Mouse (Mus musculus): Measurements from ENCODE around the gene Gpr146. TPM values are rescaled to one million over a fixed set of nuclear protein-coding genes. Genes with fewer than 3 reads are reported as not detected.

Gene Gpr146
- polyA plus RNA-seq, 1 experiment from 2014 or later, result 1.7 TPM

DNA sequence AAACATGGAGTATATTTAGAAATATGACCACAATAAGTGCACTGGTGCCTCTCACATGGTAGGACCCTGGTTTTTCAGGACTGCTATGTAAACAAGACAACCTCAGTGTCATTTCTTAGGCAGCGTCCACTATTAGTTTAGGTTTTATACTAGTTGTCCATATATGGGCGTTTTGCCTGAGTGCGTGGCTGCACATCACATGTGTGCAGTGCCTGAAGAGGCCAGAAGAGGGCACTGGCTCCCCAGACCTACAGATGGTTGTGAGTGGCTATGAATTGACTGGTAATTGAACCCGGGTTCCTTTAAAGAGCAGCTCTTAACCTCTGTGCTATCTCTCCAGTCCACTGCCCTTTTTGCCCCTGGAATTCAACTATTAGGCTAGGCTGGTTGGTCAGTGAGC lies 39.4 kb downstream of the Gpr146 start:
- peaks cover 3% of the 10 kb centered on the region; the same call in 1 of the 2 replicates for H3K36me3 ChIP-seq
- 95% methylated on average over 4 of the region's 4 CpGs for WGBS
- no peak overlapping the region for H3K9ac ChIP-seq (replicated peaks)
- no peak overlapping the region for H3K27ac ChIP-seq
- no peak overlapping the region for H3K4me3 ChIP-seq (replicated peaks)
- ATAC-seq (ENCODE audit: insufficient number of reproducible peaks, insufficient read depth, low FRiP score, low TSS enrichment, low read depth), result no peak
- peaks cover 6% of the 10 kb centered on the region; the same call in 1 of the 2 replicates for H3K9me3 ChIP-seq
- H3K4me1 ChIP-seq (replicated peaks), result peaks cover 40% of the 10 kb centered on the region
- H3K4me2 ChIP-seq, result no peak overlapping the region
- no peaks in the 10 kb centered on the region for H3K27me3 ChIP-seq

DNA sequence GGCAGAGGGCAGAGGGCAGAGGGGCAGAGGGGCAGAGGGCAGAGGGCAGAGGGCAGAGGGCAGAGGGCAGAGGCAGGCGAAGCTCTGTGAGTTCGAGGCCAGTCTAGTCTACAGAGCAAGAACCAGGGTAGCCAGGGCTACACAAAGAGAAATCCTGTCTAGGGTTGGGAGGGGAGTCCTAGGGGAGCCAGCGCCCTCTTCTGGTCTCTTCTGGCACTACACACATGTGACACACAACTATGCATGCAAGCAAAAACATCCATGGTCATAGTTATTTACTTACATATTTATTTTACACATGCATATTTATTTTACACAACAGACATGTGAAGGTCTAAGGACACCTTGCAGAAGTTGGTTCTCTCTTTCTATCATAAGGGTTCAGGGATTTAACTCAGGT lies 40.0 kb downstream of the Gpr146 start:
- Histone ChIP-seq H3K27me3 (no peaks in the 10 kb centered on the region), H3K9me3 (peaks cover 6% of the 10 kb centered on the region; the same call in 1 of the 2 replicates), H3K4me1 (replicated peaks) (peaks cover 44% of the 10 kb centered on the region), H3K27ac (no peak overlapping the region), H3K9ac (replicated peaks) (no peak overlapping the region), H3K36me3 (peaks cover 3% of the 10 kb centered on the region; the same call in 1 of the 2 replicates), H3K4me2 (no peak overlapping the region), H3K4me3 (replicated peaks) (no peak overlapping the region)
- WGBS, result 86% methylated on average over 3 of the region's 3 CpGs
- ATAC-seq (ENCODE audit: insufficient number of reproducible peaks, insufficient read depth, low FRiP score, low TSS enrichment, low read depth), result no peak

DNA sequence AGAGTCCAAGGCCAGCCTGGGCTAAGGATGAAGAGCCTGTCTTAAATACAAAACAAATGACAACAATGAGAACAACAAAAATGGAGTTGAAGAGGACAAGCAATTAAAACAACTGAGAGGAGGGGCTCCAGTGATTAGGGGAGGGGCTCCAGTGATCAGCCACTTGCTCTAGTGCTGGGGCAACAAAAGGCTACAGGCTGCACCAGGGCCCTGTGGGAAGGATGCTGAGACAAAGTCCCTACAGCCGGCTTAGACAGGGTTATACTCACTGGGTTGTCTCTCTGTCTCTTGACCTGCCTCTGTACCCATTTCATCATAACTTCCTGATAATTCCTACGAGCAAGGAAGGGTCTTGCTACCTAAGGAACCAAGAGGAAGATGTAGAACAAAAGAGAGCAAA lies 40.6 kb downstream of the Gpr146 start:
- WGBS, result 59% methylated on average over 2 of the region's 2 CpGs
- H3K4me3 ChIP-seq (replicated peaks), result no peak overlapping the region

DNA sequence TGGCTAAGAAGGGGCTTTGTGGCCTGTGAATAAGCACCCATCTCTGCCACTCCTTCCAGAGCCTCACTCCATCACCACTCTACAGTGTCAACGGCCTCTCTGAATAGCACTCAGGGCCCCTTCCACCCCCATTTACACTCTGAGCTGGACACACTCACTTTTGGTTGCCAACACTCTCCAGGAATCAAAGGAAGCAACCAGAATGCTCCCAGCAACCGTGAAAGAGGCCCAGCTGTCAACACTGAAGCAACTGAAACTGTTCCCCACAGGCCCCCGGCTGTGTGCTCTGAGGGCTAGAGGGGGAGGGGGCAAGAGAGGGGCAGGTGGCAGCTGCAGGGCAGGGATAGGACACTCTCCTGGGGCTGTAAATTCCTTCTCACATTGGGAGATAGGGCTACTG lies 41.1 kb downstream of the Gpr146 start:
- 17% methylated on average over 3 of the region's 3 CpGs for WGBS
- H3K4me2 ChIP-seq, result no peak overlapping the region
- H3K9me3 ChIP-seq, result peaks cover 6% of the 10 kb centered on the region; the same call in 1 of the 2 replicates
- no peak overlapping the region for H3K9ac ChIP-seq (replicated peaks)
- no peak for ATAC-seq (ENCODE audit: insufficient number of reproducible peaks, insufficient read depth, low FRiP score, low TSS enrichment, low read depth)
- H3K27ac ChIP-seq, result peak overlapping the region; percentile 1; the same call in 1 of the 2 replicates
- no peaks in the 10 kb centered on the region for H3K27me3 ChIP-seq
- peaks cover 3% of the 10 kb centered on the region; the same call in 1 of the 2 replicates for H3K36me3 ChIP-seq
- no peak overlapping the region for H3K4me3 ChIP-seq (replicated peaks)
- H3K4me1 ChIP-seq (replicated peaks), result peaks cover 46% of the 10 kb centered on the region

More for the DNA sequence above, 40.6 kb downstream of the Gpr146 start:
- no peaks in the 10 kb centered on the region for H3K27me3 ChIP-seq
- no peak overlapping the region for H3K4me2 ChIP-seq
- peaks cover 3% of the 10 kb centered on the region; the same call in 1 of the 2 replicates for H3K36me3 ChIP-seq
- peak overlapping the region; percentile 1; the same call in 1 of the 2 replicates for H3K27ac ChIP-seq
- no peak overlapping the region for H3K9ac ChIP-seq (replicated peaks)
- peaks cover 6% of the 10 kb centered on the region; the same call in 1 of the 2 replicates for H3K9me3 ChIP-seq
- no peak for ATAC-seq (ENCODE audit: insufficient number of reproducible peaks, insufficient read depth, low FRiP score, low TSS enrichment, low read depth)
- peaks cover 46% of the 10 kb centered on the region for H3K4me1 ChIP-seq (replicated peaks)

DNA sequence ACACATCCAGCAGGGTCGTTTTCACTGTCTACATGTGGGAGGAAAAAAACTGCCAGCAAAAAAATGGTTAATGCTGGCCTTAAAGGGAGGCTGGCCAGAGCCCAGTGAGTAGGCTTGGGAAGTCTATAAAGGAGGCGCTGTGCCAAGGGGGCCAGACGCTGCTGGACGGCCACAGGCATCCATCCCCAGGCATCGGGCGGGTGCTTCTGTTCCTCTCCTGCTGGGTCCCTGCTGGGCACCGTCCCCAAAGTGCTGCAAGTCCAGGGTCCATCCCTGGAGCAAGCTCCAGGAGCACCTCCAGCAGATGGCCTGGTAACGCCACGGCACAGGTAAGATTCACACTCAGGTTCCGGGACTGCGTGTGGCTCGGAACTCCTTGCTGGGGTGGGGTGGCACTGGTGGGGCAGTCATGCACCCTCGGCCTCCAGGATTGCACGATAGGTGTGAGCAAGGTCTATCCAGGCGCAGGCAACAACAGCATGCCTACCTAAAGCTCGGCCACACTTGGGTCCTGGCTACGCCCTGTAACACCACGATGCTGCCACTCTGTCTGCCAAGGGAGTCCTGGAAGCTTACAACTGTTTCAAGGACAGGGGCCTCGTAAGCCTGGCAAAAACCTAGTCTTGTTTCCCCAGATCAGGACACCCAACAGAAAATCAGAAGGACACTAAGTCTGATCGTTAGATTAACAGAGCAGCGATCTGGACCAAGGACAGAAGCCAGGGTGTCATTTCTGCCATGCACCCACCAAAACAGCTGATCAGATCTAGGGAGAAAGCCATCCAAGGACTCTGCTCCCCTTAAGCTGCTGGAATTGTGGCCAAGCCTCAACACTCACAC lies 45.7 kb downstream of the Gpr146 start, which contains the start of gene Gper1:
Gene Gper1, plus strand, starts transcription at position 126 of the 840 bp plus-strand sequence.
- H3K4me2 ChIP-seq, result peak within 1 kb of the TSS; percentile 50
- 0 out of 2 replicates have a peak within 1 kb of the TSS, but pooled peaks have one; percentile 23 for H3K27ac ChIP-seq
- no peaks in the 10 kb centered on the region for H3K27me3 ChIP-seq
- 0 out of 2 replicates have a peak, but pooled peaks cover 11% of the 10 kb centered on the region for H3K36me3 ChIP-seq
- ATAC-seq (ENCODE audit: insufficient number of reproducible peaks, insufficient read depth, low FRiP score, low TSS enrichment, low read depth), result no peak
- 51% methylated on average over 21 of the region's 21 CpGs for WGBS
- H3K4me3 ChIP-seq (replicated peaks), result peak within 1 kb of the TSS; percentile 31
- no peaks in the 10 kb centered on the region for H3K9me3 ChIP-seq
- H3K9ac ChIP-seq (replicated peaks), result peak within 1 kb of the TSS; percentile 50
- H3K4me1 ChIP-seq (replicated peaks), result peaks cover 49% of the 10 kb centered on the region

DNA sequence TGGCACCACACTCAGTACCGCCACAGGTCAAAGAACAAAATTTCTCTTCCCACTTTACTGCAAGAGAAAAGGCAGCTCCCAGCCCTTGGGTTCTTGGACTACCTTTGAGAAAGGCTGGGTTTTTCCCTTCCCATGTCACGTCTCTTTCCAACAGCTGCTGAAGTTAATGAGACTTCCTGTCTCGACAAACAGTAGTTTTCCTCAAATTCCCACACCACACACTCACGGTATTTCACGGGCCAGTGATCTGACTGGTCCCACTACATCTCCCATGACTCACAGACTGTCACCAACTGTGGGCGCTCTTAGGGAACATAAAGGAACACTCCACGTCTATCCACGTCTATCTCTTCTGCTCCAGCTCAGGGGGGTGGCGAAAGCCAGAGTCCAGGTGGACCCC lies 47.7 kb downstream of the Gpr146 start:
- Histone ChIP-seq H3K27me3 (no peaks in the 10 kb centered on the region), H3K9ac (replicated peaks) (no peak overlapping the region), H3K4me1 (replicated peaks) (peaks cover 43% of the 10 kb centered on the region), H3K4me3 (replicated peaks) (no peak overlapping the region), H3K4me2 (no peak overlapping the region), H3K9me3 (no peaks in the 10 kb centered on the region), H3K36me3 (0 out of 2 replicates have a peak, but pooled peaks cover 11% of the 10 kb centered on the region), H3K27ac (0 out of 2 replicates have a peak overlapping the region, but pooled peaks have one; percentile 29)
- 67% methylated on average over 9 of the region's 9 CpGs for WGBS
- no peak for ATAC-seq (ENCODE audit: insufficient number of reproducible peaks, insufficient read depth, low FRiP score, low TSS enrichment, low read depth)

DNA sequence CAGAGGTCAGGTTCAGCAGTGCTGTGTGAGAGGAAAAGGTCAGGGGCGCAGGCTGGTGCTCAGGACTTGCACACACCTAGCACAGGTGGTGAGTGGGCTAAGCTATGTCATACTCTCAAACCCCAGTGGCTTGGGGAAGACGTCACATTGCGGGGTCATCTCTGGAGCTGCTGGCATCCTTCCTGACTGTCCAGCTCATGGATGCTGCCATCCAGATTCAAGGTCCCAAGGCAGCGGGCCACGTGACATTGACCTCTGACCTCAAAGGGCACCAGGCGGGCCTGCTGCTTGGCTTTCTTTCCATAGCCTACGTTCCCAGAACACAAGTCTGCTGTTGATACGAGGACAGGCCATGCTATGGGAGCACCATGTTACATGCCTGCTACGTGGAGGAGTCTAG lies 49.5 kb downstream of the Gpr146 start:
- H3K27me3 ChIP-seq, result no peaks in the 10 kb centered on the region
- peaks cover 49% of the 10 kb centered on the region for H3K4me1 ChIP-seq (replicated peaks)
- H3K9me3 ChIP-seq, result no peaks in the 10 kb centered on the region
- WGBS, result 89% methylated on average over 9 of the region's 9 CpGs
- H3K4me3 ChIP-seq (replicated peaks), result no peak overlapping the region
- no peak overlapping the region for H3K9ac ChIP-seq (replicated peaks)
- 0 out of 2 replicates have a peak, but pooled peaks cover 11% of the 10 kb centered on the region for H3K36me3 ChIP-seq
- no peak for ATAC-seq (ENCODE audit: insufficient number of reproducible peaks, insufficient read depth, low FRiP score, low TSS enrichment, low read depth)
- no peak overlapping the region for H3K4me2 ChIP-seq
- H3K27ac ChIP-seq, result no peak overlapping the region

DNA sequence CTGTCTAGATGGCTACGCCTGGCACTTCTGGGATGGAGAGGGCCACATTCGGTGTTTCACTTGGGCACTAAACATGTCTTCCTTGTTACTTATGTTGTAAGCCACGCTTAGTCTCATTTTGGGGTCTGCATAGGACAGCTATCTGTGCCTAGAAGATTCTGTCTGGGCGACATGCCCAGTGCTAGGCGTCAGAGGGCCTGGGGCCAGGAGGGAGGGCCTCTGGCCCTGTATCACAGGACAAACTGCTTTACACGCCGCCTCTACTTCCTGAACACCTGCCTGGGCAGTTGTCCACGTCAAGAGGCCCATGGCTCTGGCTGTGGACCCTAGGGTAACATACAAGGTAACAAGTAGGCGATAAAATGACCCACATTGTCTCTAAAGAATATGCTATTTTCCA lies 50.5 kb downstream of the Gpr146 start:
- H3K4me2 ChIP-seq, result no peak overlapping the region
- WGBS, result 79% methylated on average over 9 of the region's 9 CpGs
- H3K27ac ChIP-seq, result no peak overlapping the region
- H3K9ac ChIP-seq (replicated peaks), result no peak overlapping the region
- no peaks in the 10 kb centered on the region for H3K9me3 ChIP-seq
- peaks cover 40% of the 10 kb centered on the region for H3K4me1 ChIP-seq (replicated peaks)
- no peaks in the 10 kb centered on the region for H3K27me3 ChIP-seq
- H3K36me3 ChIP-seq, result 0 out of 2 replicates have a peak, but pooled peaks cover 11% of the 10 kb centered on the region
- no peak overlapping the region for H3K4me3 ChIP-seq (replicated peaks)
- ATAC-seq (ENCODE audit: insufficient number of reproducible peaks, insufficient read depth, low FRiP score, low TSS enrichment, low read depth), result no peak

DNA sequence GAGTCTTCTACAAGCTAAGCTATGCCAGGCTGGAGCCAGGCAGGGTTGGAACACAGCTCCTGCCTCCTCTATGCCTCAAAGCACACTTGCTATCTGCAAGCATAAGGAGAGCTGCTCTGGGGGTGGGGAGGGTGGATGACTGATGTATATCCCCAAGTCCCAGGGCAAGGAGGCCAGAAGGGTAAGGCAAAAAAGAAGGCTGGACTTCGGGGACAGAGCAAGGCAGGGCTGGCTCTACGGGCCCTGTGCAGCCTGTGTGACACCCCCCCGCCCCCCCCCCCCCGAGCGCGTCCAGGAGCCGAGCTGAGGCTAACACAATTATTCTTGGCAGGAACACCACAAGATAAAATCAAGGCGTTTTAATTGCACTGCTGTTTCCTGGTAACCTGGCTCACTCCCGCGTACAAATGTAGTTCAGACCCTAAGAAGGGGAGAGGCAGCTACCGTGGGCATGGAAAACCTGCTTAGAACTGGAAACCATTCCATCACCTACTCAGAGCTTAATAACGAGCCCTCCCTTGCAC lies 52.4 kb downstream of the Gpr146 start:
- peaks cover 11% of the 10 kb centered on the region; the same call in 1 of the 2 replicates for H3K36me3 ChIP-seq
- no peak overlapping the region for H3K9ac ChIP-seq (replicated peaks)
- H3K27me3 ChIP-seq, result no peaks in the 10 kb centered on the region
- no peak overlapping the region for H3K4me2 ChIP-seq
- H3K27ac ChIP-seq, result 0 out of 2 replicates have a peak overlapping the region, but pooled peaks have one; percentile 17
- no peak overlapping the region for H3K4me3 ChIP-seq (replicated peaks)
- no peak for ATAC-seq (ENCODE audit: insufficient number of reproducible peaks, insufficient read depth, low FRiP score, low TSS enrichment, low read depth)
- H3K9me3 ChIP-seq, result no peaks in the 10 kb centered on the region
- H3K4me1 ChIP-seq (replicated peaks), result peaks cover 41% of the 10 kb centered on the region
- WGBS, result 25% methylated on average over 12 of the region's 12 CpGs

DNA sequence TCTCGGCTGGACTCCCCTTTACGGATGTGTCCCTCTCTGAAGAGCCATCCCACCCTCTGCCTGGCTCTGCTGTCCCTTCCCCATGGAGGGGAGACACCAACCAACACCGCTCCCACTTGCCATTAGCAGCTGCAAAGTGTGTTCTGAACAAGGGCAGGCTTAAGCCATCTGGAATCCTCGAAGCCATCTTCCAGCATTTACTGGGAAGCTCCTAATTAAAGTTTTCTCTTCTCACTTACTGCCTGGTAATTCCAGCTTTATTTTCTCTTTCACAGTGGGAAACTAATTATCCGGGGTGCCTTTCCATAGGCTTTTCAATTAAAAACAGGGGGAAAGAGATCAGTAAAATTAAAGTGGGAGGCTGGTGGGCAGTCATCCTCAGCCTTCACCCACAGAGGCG lies 54.8 kb downstream of the Gpr146 start:
- H3K36me3 ChIP-seq, result no peaks in the 10 kb centered on the region; the same call in 1 of the 2 replicates
- H3K4me2 ChIP-seq, result no peak overlapping the region
- no peak for ATAC-seq (ENCODE audit: insufficient number of reproducible peaks, insufficient read depth, low FRiP score, low TSS enrichment, low read depth)
- WGBS, result 65% methylated on average over 6 of the region's 6 CpGs
- 0 out of 2 replicates have a peak overlapping the region, but pooled peaks have one; percentile 2 for H3K9ac ChIP-seq (replicated peaks)
- H3K4me1 ChIP-seq (replicated peaks), result peaks cover 38% of the 10 kb centered on the region
- H3K9me3 ChIP-seq, result no peaks in the 10 kb centered on the region
- no peak overlapping the region for H3K4me3 ChIP-seq (replicated peaks)
- no peak overlapping the region for H3K27ac ChIP-seq
- no peaks in the 10 kb centered on the region for H3K27me3 ChIP-seq
